Mouse (Mus musculus) CH12.LX (cell line): ENCODE data around the gene Ralgapa1. TPM values are rescaled to one million over a fixed set of nuclear protein-coding genes. Genes with fewer than 3 reads are reported as not detected.

Source experiments
- DNase-seq: peaks from one replicate; pipeline ENCODE4 v3.0.0-alpha.2; 2013; ENCODE audit errors: extremely low read depth
- H3K27ac ChIP-seq: 2 replicates; pipeline ENCODE4 v1.5.1; 2012; ENCODE audit warnings: low read depth, mild to moderate bottlenecking, control low read depth, moderate library complexity; ENCODE audit not compliant: insufficient read depth
- H3K27me3 ChIP-seq: replicated peaks from 2 replicates; pipeline ENCODE3; 2012; ENCODE audit warnings: inconsistent platforms
- H3K36me3 ChIP-seq, 2 experiments: replicated peaks in 1 of 2; 2 replicates each; pipeline versions ENCODE3 to v1.6.1; 2012; ENCODE audit warnings: inconsistent platforms in 1 of 2, low read length in 1 of 2, mild to moderate bottlenecking in 1 of 2, mixed read lengths in 1 of 2, moderate library complexity in 1 of 2; ENCODE audit not compliant: control insufficient read depth in 1 of 2, insufficient read depth in 1 of 2
- H3K4me1 ChIP-seq, 2 experiments: 2 replicates each; pipeline ENCODE4 v1.6.1; 2012; ENCODE audit warnings: inconsistent platforms in 1 of 2, moderate library complexity in 1 of 2; ENCODE audit not compliant: insufficient read depth in 2 of 2, control insufficient read depth in 1 of 2
- H3K4me2 ChIP-seq: 2 replicates; pipeline ENCODE4 v1.6.1; 2012; ENCODE audit warnings: low read depth, mild to moderate bottlenecking, control low read depth; ENCODE audit not compliant: poor library complexity, insufficient read depth, severe bottlenecking
- H3K4me3 ChIP-seq, 3 experiments: fragments of 150-350 bp in 1 of 3; sonication (generic) in 1 of 3; replicated peaks in 1 of 3; 2 replicates each; pipeline versions ENCODE3 to v1.5.1; 2011 to 2012; ENCODE audit warnings: low read depth in 2 of 3, low read length in 2 of 3, mild to moderate bottlenecking in 2 of 3, moderate library complexity in 2 of 3, control low read depth in 1 of 3, improper control_type of control experiment in 1 of 3, inconsistent platforms in 1 of 3, mixed read lengths in 1 of 3; ENCODE audit not compliant: poor library complexity in 1 of 3
- H3K79me2 ChIP-seq: replicated peaks from 2 replicates; pipeline ENCODE4 v1.6.1; 2012; ENCODE audit warnings: mild to moderate bottlenecking, moderate library complexity; ENCODE audit not compliant: control insufficient read depth, poor library complexity, insufficient read depth, severe bottlenecking; ENCODE audit errors: extremely low read depth
- H3K9ac ChIP-seq: 2 replicates; pipeline ENCODE4 v1.6.1; 2012; ENCODE audit warnings: low read depth, mild to moderate bottlenecking, control low read depth, moderate library complexity; ENCODE audit not compliant: insufficient read depth
- H3K9me3 ChIP-seq: replicated peaks from 2 replicates; pipeline ENCODE3; 2012; ENCODE audit warnings: low read length, inconsistent platforms, mixed read lengths
- BHLHE40 ChIP-seq: IDR thresholded peaks from 2 replicates; pipeline ENCODE4 v1.6.1; 2011; ENCODE audit warnings: mild to moderate bottlenecking, low read depth, low read length, improper control_type of control experiment
- CHD1 ChIP-seq: IDR thresholded peaks from 2 replicates; pipeline ENCODE4 v1.6.1; 2012; ENCODE audit warnings: low read depth, low read length, improper control_type of control experiment, inconsistent platforms
- CHD2 ChIP-seq: IDR thresholded peaks from 2 replicates; pipeline ENCODE4 v1.6.1; 2011; ENCODE audit warnings: low read length, improper control_type of control experiment
- CTCF ChIP-seq, 2 experiments: IDR thresholded peaks in 1 of 2; conservative IDR thresholded peaks in 1 of 2; 2 replicates each; pipeline ENCODE4 v1.5.1; 2011 to 2012; ENCODE audit warnings: low read depth in 2 of 2, low read length in 2 of 2, improper control_type of control experiment in 1 of 2, inconsistent platforms in 1 of 2, mild to moderate bottlenecking in 1 of 2, moderate library complexity in 1 of 2
- E2F4 ChIP-seq: IDR thresholded peaks from 2 replicates; pipeline ENCODE4 v1.6.1; 2011; ENCODE audit warnings: low read depth, low read length, improper control_type of control experiment; ENCODE audit not compliant: insufficient replicate concordance
- ELF1 ChIP-seq: IDR thresholded peaks from 2 replicates; pipeline ENCODE4 v1.6.1; 2014; ENCODE audit warnings: low read depth, mild to moderate bottlenecking, inconsistent platforms, low read length, improper control_type of control experiment
- EP300 ChIP-seq: IDR thresholded peaks from 2 replicates; pipeline ENCODE4 v1.6.1; 2011; ENCODE audit warnings: low read length, improper control_type of control experiment
- ETS1 ChIP-seq: conservative IDR thresholded peaks from 2 replicates; pipeline ENCODE4 v1.6.1; 2012; ENCODE audit warnings: low read depth, mild to moderate bottlenecking, inconsistent platforms, low read length, improper control_type of control experiment, moderate library complexity
- GABPA ChIP-seq: IDR thresholded peaks from 2 replicates; pipeline ENCODE4 v1.6.1; 2012; ENCODE audit warnings: low read depth, low read length, improper control_type of control experiment, inconsistent platforms; ENCODE audit not compliant: insufficient replicate concordance
- HCFC1 ChIP-seq: IDR thresholded peaks from 2 replicates; pipeline ENCODE4 v1.6.1; 2012; ENCODE audit warnings: low read depth, mild to moderate bottlenecking, inconsistent platforms, low read length, improper control_type of control experiment
- IRF4 ChIP-seq: IDR thresholded peaks from 2 replicates; pipeline ENCODE4 v1.6.1; 2014; ENCODE audit warnings: low read depth, mild to moderate bottlenecking, inconsistent platforms, low read length, improper control_type of control experiment
- JUN ChIP-seq: IDR thresholded peaks from 2 replicates; pipeline ENCODE4 v1.6.1; 2011; ENCODE audit warnings: low read depth, mild to moderate bottlenecking, low read length, improper control_type of control experiment, moderate library complexity; ENCODE audit not compliant: insufficient read depth
- JUND ChIP-seq: conservative IDR thresholded peaks from 2 replicates; pipeline ENCODE4 v1.6.1; 2011; ENCODE audit warnings: low read depth, low read length, improper control_type of control experiment
- KAT2A ChIP-seq: IDR thresholded peaks from 2 replicates; pipeline ENCODE4 v1.6.1; 2012; ENCODE audit warnings: low read length, improper control_type of control experiment, inconsistent platforms; ENCODE audit not compliant: insufficient replicate concordance
- MAFK ChIP-seq: IDR thresholded peaks from 2 replicates; pipeline ENCODE4 v1.6.1; 2011; ENCODE audit warnings: low read length, improper control_type of control experiment; ENCODE audit not compliant: insufficient replicate concordance
- MAX ChIP-seq: IDR thresholded peaks from 2 replicates; pipeline ENCODE4 v1.6.1; 2011; ENCODE audit warnings: low read length, improper control_type of control experiment
- MAZ ChIP-seq: IDR thresholded peaks from 2 replicates; pipeline ENCODE4 v1.6.1; 2012; ENCODE audit warnings: low read depth, mild to moderate bottlenecking, inconsistent platforms, low read length, improper control_type of control experiment, moderate library complexity
- MEF2A ChIP-seq: IDR thresholded peaks from 2 replicates; pipeline ENCODE4 v1.6.1; 2014; ENCODE audit warnings: low read depth, mild to moderate bottlenecking, inconsistent platforms, low read length, improper control_type of control experiment, borderline replicate concordance
- MXI1 ChIP-seq: IDR thresholded peaks from 2 replicates; pipeline ENCODE4 v1.6.1; 2011; ENCODE audit warnings: mild to moderate bottlenecking, low read depth, low read length, improper control_type of control experiment
- MYC ChIP-seq: IDR thresholded peaks from 2 replicates; pipeline ENCODE4 v1.6.1; 2011; ENCODE audit warnings: low read depth, mild to moderate bottlenecking, improper control_type of control experiment, low read length
- NELFE ChIP-seq: IDR thresholded peaks from 2 replicates; pipeline ENCODE4 v1.6.1; 2011; ENCODE audit warnings: low read depth, low read length, improper control_type of control experiment
- NRF1 ChIP-seq: IDR thresholded peaks from 2 replicates; pipeline ENCODE4 v1.6.1; 2014; ENCODE audit warnings: low read depth, mild to moderate bottlenecking, inconsistent platforms, low read length, improper control_type of control experiment, moderate library complexity
- PAX5 ChIP-seq: IDR thresholded peaks from 2 replicates; pipeline ENCODE4 v1.6.1; 2012; ENCODE audit warnings: low read length, inconsistent platforms, mixed read lengths
- POLR2A ChIP-seq: IDR thresholded peaks from 2 replicates; pipeline ENCODE4 v1.6.1; 2011; ENCODE audit warnings: low read depth, mild to moderate bottlenecking, improper control_type of control experiment, low read length
- POLR2AphosphoS2 ChIP-seq: IDR thresholded peaks from 2 replicates; pipeline ENCODE4 v1.6.1; 2011; ENCODE audit warnings: low read depth, low read length, improper control_type of control experiment
- RAD21 ChIP-seq: IDR thresholded peaks from 2 replicates; pipeline ENCODE4 v1.6.1; 2011; ENCODE audit warnings: low read depth, mild to moderate bottlenecking, low read length, improper control_type of control experiment, moderate library complexity
- RCOR1 ChIP-seq: conservative IDR thresholded peaks from 2 replicates; pipeline ENCODE4 v1.6.1; 2012; ENCODE audit warnings: low read depth, mild to moderate bottlenecking, inconsistent platforms, low read length, improper control_type of control experiment
- SIN3A ChIP-seq: IDR thresholded peaks from 2 replicates; pipeline ENCODE4 v1.6.1; 2012; ENCODE audit warnings: low read length, improper control_type of control experiment, inconsistent platforms
- SMC3 ChIP-seq: IDR thresholded peaks from 2 replicates; pipeline ENCODE4 v1.6.1; 2011; ENCODE audit warnings: low read depth, low read length, improper control_type of control experiment
- TBP ChIP-seq: conservative IDR thresholded peaks from 2 replicates; pipeline ENCODE4 v1.6.1; 2011; ENCODE audit warnings: low read depth, low read length, improper control_type of control experiment
- TCF12 ChIP-seq: IDR thresholded peaks from 2 replicates; pipeline ENCODE4 v1.6.1; 2014; ENCODE audit warnings: low read depth, mild to moderate bottlenecking, inconsistent platforms, low read length, improper control_type of control experiment
- UBTF ChIP-seq: IDR thresholded peaks from 2 replicates; pipeline ENCODE4 v1.6.1; 2012; ENCODE audit warnings: low read depth, mild to moderate bottlenecking, inconsistent platforms, low read length, improper control_type of control experiment, moderate library complexity
- USF1 ChIP-seq: IDR thresholded peaks from 2 replicates; pipeline ENCODE4 v1.6.1; 2014; ENCODE audit warnings: low read depth, mild to moderate bottlenecking, inconsistent platforms, low read length, improper control_type of control experiment
- USF2 ChIP-seq: conservative IDR thresholded peaks from 2 replicates; pipeline ENCODE4 v1.6.1; 2011; ENCODE audit warnings: low read depth, low read length, improper control_type of control experiment
- ZC3H11A ChIP-seq: IDR thresholded peaks from 2 replicates; pipeline ENCODE4 v1.6.1; 2012; ENCODE audit warnings: low read depth, mild to moderate bottlenecking, inconsistent platforms, low read length, improper control_type of control experiment
- ZKSCAN1 ChIP-seq: IDR thresholded peaks from 2 replicates; pipeline ENCODE4 v1.6.1; 2012; ENCODE audit warnings: low read depth, inconsistent platforms, low read length, improper control_type of control experiment, borderline replicate concordance
- ZMIZ1 ChIP-seq: IDR thresholded peaks from 2 replicates; pipeline ENCODE4 v1.6.1; 2012; ENCODE audit warnings: low read depth, mild to moderate bottlenecking, inconsistent platforms, low read length, improper control_type of control experiment
- ZNF384 ChIP-seq: IDR thresholded peaks from 2 replicates; pipeline ENCODE4 v1.6.1; 2012; ENCODE audit warnings: low read depth, low read length, improper control_type of control experiment, inconsistent platforms
- dilution Hi-C: fragments of 300-500 bp; cut with MboI; formaldehyde crosslinking; loops from 2 replicates; pipeline ENCODE4 v1.14.3; 2020; ENCODE audit warnings: low sequenced_read_pairs; ENCODE audit not compliant: extremely low pct_unique_long_range_greater_than_20kb, extremely low pct_ligation_motif_present
- in situ Hi-C: fragments of 300-500 bp; cut with MboI; formaldehyde crosslinking; loops from 3 replicates; pipeline ENCODE4 v1.14.3; 2019; ENCODE audit warnings: low sequenced_read_pairs, low pct_ligation_motif_present, low pct_unique_long_range_greater_than_20kb, mixed read lengths
- polyA plus RNA-seq: library from polyadenylated mRNA; unstranded; fragments of >175 nt; gene quantifications from 2 replicates; pipeline ENCODE4 v1.2.1, GENCODE M21; 2012; ENCODE audit warnings: low read depth; ENCODE audit not compliant: insufficient read length
- total RNA-seq, 2 experiments: library from RNA; depleted of rRNA; stranded (reverse); fragments of 300-350 nt in 1 of 2; fragments of >200 nt in 1 of 2; gene quantifications; 2 replicates each; pipeline ENCODE4 v1.2.3; 2012 to 2014

Gene Ralgapa1
- total RNA-seq (2012; rRNA removed) (8.9 and 10.3 TPM in 2 replicates), total RNA-seq (2014; rRNA removed) (18.5 and 19.2 TPM in 2 replicates), polyA plus RNA-seq (18.6 and 24.4 TPM in 2 replicates)

DNA sequence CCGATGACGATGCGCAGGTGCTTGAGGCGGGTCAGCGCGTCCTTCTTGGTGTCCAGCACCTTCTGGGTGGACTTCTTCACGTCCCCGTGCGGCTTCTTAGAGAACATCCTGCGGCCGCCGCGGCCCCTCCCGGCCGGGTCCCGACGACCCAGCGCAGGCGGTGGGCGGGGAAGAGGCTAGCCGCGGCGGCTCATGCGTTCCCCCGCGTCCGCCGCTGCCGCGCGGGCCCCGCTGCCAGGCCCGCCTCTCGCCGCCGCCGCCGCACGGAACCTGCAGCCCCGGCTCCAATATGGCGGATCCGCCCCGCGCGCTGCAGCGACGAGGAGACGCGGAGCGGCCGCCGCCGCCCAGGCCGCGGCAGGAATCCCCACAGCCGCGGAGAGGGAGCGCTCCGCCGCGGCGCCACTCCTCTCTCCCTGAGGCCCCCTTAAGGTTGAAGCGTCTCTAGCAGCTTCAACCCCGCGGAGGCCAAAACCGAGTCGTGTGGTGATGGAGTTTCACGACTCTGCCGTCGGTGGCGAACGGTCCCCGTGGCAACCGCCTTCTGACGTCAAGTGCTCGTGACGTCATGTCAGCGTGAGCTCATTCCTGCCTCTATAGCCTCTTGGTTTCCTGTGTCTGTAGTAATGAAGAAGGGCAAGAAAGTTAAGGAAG is at the start of gene Ralgapa1:
Gene Ralgapa1 (minus strand): TSS at position 507 of the 654 bp plus-strand sequence.
- H3K9me3 ChIP-seq: peaks cover 3% of the 10 kb centered on the region
- peak within 1 kb of the TSS; percentile 72 for H3K9ac ChIP-seq
- TF ChIP-seq MEF2A (peak; percentile 55; the same call in 1 of the 2 replicates), MYC (no peak), JUN (no peak), GABPA (peak; percentile 97), CHD2 (no peak), ELF1 (peak; percentile 47; the same call in 1 of the 2 replicates), CHD1 (no peak), MAX (no peak; the same call in 1 of the 2 replicates), PAX5 (no peak), ZKSCAN1 (no peak), SIN3A (peak; percentile 58), RAD21 (no peak), ZC3H11A (no peak), NELFE (peak; percentile 80), SMC3 (no peak), ZMIZ1 (no peak; the same call in 1 of the 2 replicates), ETS1 (peak; percentile 36; the same call in 1 of the 2 replicates), JUND (no peak), KAT2A (no peak), BHLHE40 (0 out of 2 replicates have a peak, but pooled peaks have one; percentile 13), MXI1 (peak; percentile 69), EP300 (no peak), TCF12 (peak; percentile 72; the same call in 1 of the 2 replicates), USF2 (no peak), POLR2AphosphoS2 (0 out of 2 replicates have a peak, but pooled peaks have one; percentile 21), USF1 (no peak), E2F4 (no peak), MAFK (no peak), POLR2A (peak; percentile 80), HCFC1 (peak; percentile 53), ZNF384 (no peak), TBP (peak; percentile 74; the same call in 1 of the 2 replicates), CTCF (conservative IDR thresholded peaks at IDR 0.05 in 1 of 2, IDR thresholded peaks at IDR 0.05 in 1 of 2; ENCODE audit: low read depth in 2 of 2, low read length in 2 of 2) (peak in 1 of 2 experiments; percentile 52; a peak in 2 of 4 replicates), IRF4 (0 out of 2 replicates have a peak, but pooled peaks have one; percentile 32), NRF1 (peak; percentile 26; the same call in 1 of the 2 replicates), MAZ (no peak), UBTF (peak; percentile 97), RCOR1 (no peak)
- H3K79me2 ChIP-seq: peaks cover 9% of the 10 kb centered on the region
- dilution Hi-C loops: no loop called here
- no peaks in the 10 kb centered on the region for H3K36me3 ChIP-seq
- peak within 1 kb of the TSS; percentile 65 for H3K4me2 ChIP-seq
- peak within 1 kb of the TSS; percentile 61 for H3K27ac ChIP-seq
- DNase-seq: peak; percentile 94
- in situ Hi-C loops: no loop called here
- H3K4me3 ChIP-seq: peak within 1 kb of the TSS; percentile 73 to 92 (median 87)
- H3K4me1 ChIP-seq: peaks cover 3 to 22% of the 10 kb centered on the region in 2 experiments; a peak in 3 of 4 replicates
- no peaks in the 10 kb centered on the region for H3K27me3 ChIP-seq
